Mouse (Mus musculus) testis, adult 2 months (tissue): Measurements from ENCODE around the gene Rpl15.

Source experiments
- CTCF ChIP-seq: fragments of 200-500 bp; IDR thresholded peaks from 2 replicates; pipeline ENCODE4 v1.5.1; 2012; ENCODE audit warnings: low read depth, mild to moderate bottlenecking, inconsistent platforms, low read length, moderate library complexity; ENCODE audit not compliant: control insufficient read depth, insufficient read depth, insufficient replicate concordance
- POLR2A ChIP-seq: fragments of 200-500 bp; IDR thresholded peaks from 2 replicates; pipeline ENCODE4 v1.6.1; 2012; ENCODE audit warnings: low read depth, mild to moderate bottlenecking, inconsistent platforms, low read length, moderate library complexity; ENCODE audit not compliant: control insufficient read depth

GRCm38 (mm10) chr14:18274526-18274925 is 3.3 kb upstream of the Rpl15 start:
- TF ChIP-seq CTCF (no peak), POLR2A (no peak)
